Comparison of ENCODE assay signal across 8 mouse cellular contexts in the genomic region with DNA sequence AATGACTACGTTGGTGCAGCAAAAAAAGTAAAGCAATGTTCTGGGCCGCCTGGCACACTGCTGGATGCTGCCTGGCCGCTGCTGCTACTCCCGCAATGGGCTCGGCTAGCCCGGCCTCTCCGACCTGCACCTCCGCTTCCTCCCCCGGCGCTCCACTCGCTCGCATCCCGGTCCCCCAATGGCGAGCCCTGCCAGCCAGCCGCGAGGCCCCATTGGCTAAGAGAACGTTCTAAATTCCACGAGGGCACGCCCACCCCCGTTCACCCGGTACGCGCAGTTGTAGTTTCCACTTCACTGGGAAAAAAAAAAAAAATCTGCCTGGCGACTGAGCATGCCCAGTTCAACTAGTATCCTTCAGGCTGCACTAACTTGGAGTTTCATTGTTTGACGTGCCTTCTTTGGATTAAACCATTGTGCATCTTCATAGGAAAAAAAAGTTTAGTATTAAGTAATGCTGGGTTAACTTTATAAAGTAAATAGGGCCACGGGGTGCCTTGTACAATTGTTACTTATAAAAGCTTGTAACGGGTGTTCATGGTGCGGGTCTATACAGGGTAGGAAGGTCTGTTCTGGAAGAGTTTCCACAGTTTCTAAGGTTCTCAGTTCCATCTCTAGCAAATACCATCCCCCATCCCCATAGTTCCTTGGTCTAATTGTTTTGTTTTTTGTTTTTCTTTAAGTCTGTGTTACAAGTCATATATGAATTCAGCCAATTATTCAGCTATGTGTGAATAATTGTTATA. TPM values are rescaled to one million over a fixed set of nuclear protein-coding genes. Genes with fewer than 3 reads are reported as not detected.
A peak's percentile ranks its signal among the peaks of the same experiment; 100 is the strongest.
DNase-seq lines count a peak whose midpoint lies in the region; ATAC-seq and TF ChIP-seq lines count a peak whose summit lies in the region.

A gene (minus strand): TSS at position 240 of the 743 bp plus-strand sequence.

- peak within 1 kb of the TSS; percentile 68 for H3K4me3 ChIP-seq in forebrain, embryonic 14.5 days (ENCODE audit: low read depth, low read length)
- peak within 1 kb of the TSS; percentile 61 for H3K4me3 ChIP-seq in heart, postnatal 0 days (ENCODE audit: low read depth, low read length)
- peak within 1 kb of the TSS; percentile 48 for H3K4me3 ChIP-seq in liver, embryonic 12.5 days

- peak; percentile 98 for ATAC-seq in forebrain, embryonic 14.5 days
- peak; percentile 97 for ATAC-seq in heart, postnatal 0 days (ENCODE audit: insufficient read depth, low read depth)
- ATAC-seq in liver, embryonic 12.5 days, result peak; percentile 68; the same call in 1 of the 2 replicates

- H3K4me1 ChIP-seq in forebrain, embryonic 14.5 days (ENCODE audit: control insufficient read depth, insufficient read depth, low read length), result peaks cover 4% of the 10 kb centered on the region; the same call in 1 of the 2 replicates
- peaks cover 6% of the 10 kb centered on the region for H3K4me1 ChIP-seq in heart, postnatal 0 days (ENCODE audit: control insufficient read depth, insufficient read depth)
- H3K4me1 ChIP-seq in liver, embryonic 12.5 days, result no peaks in the 10 kb centered on the region

- no peaks in the 10 kb centered on the region for H3K9me3 ChIP-seq in forebrain, embryonic 14.5 days (replicated peaks; ENCODE audit: control insufficient read depth, low read length)
- no peaks in the 10 kb centered on the region for H3K9me3 ChIP-seq in heart, postnatal 0 days (replicated peaks; ENCODE audit: control insufficient read depth, low read length)
- H3K9me3 ChIP-seq in liver, embryonic 12.5 days (replicated peaks), result no peaks in the 10 kb centered on the region

- WGBS in forebrain, embryonic 14.5 days, result 6% methylated on average over 28 of the region's 28 CpGs
- 8% methylated on average over 28 of the region's 28 CpGs for WGBS in heart, postnatal 0 days
- 9% methylated on average over 28 of the region's 28 CpGs for WGBS in liver, embryonic 12.5 days (ENCODE audit: insufficient replicate concordance)

- no peak for TF ChIP-seq CTCF in heart, postnatal 0 days (IDR thresholded peaks at IDR 0.05; ENCODE audit: low read depth)

- peak within 1 kb of the TSS; percentile 76 for H3K9ac ChIP-seq in forebrain, embryonic 14.5 days (ENCODE audit: low read length)
- H3K9ac ChIP-seq in heart, postnatal 0 days (replicated peaks; ENCODE audit: low read depth, low read length), result peak within 1 kb of the TSS; percentile 51
- H3K9ac ChIP-seq in liver, embryonic 12.5 days, result peak within 1 kb of the TSS; percentile 17; the same call in 1 of the 2 replicates

- no peaks in the 10 kb centered on the region for H3K36me3 ChIP-seq in forebrain, embryonic 14.5 days (ENCODE audit: control insufficient read depth, insufficient read depth, low read length)
- H3K36me3 ChIP-seq in heart, postnatal 0 days (replicated peaks; ENCODE audit: control insufficient read depth, insufficient read depth, low read length), result no peaks in the 10 kb centered on the region
- H3K36me3 ChIP-seq in liver, embryonic 12.5 days, result no peaks in the 10 kb centered on the region
- no peaks in the 10 kb centered on the region for H3K36me3 ChIP-seq in splenic B cell, adult 2 months (ENCODE audit: control insufficient read depth, insufficient read depth, low read length, poor library complexity, severe bottlenecking)

- H3K27ac ChIP-seq in forebrain, embryonic 14.5 days (ENCODE audit: low read depth, low read length), result peak within 1 kb of the TSS; percentile 66; the same call in 1 of the 2 replicates
- peak within 1 kb of the TSS; percentile 73 for H3K27ac ChIP-seq in heart, postnatal 0 days (ENCODE audit: low read depth)
- H3K27ac ChIP-seq in liver, embryonic 12.5 days, result no peak within 1 kb of the TSS

- no peaks in the 10 kb centered on the region for H3K27me3 ChIP-seq in forebrain, embryonic 14.5 days (replicated peaks; ENCODE audit: control insufficient read depth, insufficient read depth, low read length)
- H3K27me3 ChIP-seq in heart, postnatal 0 days (ENCODE audit: control insufficient read depth, insufficient read depth, low read length), result no peaks in the 10 kb centered on the region
- peaks cover 19% of the 10 kb centered on the region for H3K27me3 ChIP-seq in liver, embryonic 12.5 days (replicated peaks)
- no peaks in the 10 kb centered on the region for H3K27me3 ChIP-seq in splenic B cell, adult 2 months (ENCODE audit: control insufficient read depth, insufficient read depth, low read length, poor library complexity, severe bottlenecking)

- TF ChIP-seq EP300 in heart, postnatal 0 days (IDR thresholded peaks at IDR 0.05; ENCODE audit: low read depth), result no peak

- peak within 1 kb of the TSS; percentile 86 for H3K4me2 ChIP-seq in forebrain, embryonic 14.5 days (ENCODE audit: low read length)
- H3K4me2 ChIP-seq in heart, postnatal 0 days (ENCODE audit: low read depth, low read length), result peak within 1 kb of the TSS; percentile 97
- peak within 1 kb of the TSS; percentile 70 for H3K4me2 ChIP-seq in liver, embryonic 12.5 days

- DNase-seq in CD4-positive, CD25-positive, alpha-beta regulatory T cell, adult 2 months (ENCODE audit: low read depth, low spot score), result peak; percentile 76
- DNase-seq in c-Kit-positive CD71-positive TER-119-positive erythroid progenitor cells, embryonic 14.5 days (ENCODE audit: low spot score), result peak; percentile 2
- DNase-seq in forebrain, embryonic 14.5 days (ENCODE audit: low spot score), result peak; percentile 97
- peak; percentile 92 for DNase-seq in heart, postnatal 0 days (ENCODE audit: low spot score)
- DNase-seq in kidney, postnatal 25 days, result peak; percentile 94 to 96
- peak; percentile 27 for DNase-seq in naive thymus-derived CD4-positive, alpha-beta T cell, adult 2 months (ENCODE audit: low read depth)
- peak; percentile 75 for DNase-seq in splenic B cell, adult 2 months (ENCODE audit: low read depth, low spot score)

RNA-seq across cellular contexts. Expression of the gene that starts here (rescaled TPM):
- 188 and 194 TPM in 2 replicates for polyA plus RNA-seq in forebrain, embryonic 14.5 days (2014; fragmentation: Nextera tagmentation; extraction: Ambion mirVana)
- 36.8 and 45.6 TPM in 2 replicates for total RNA-seq in heart, postnatal 0 days (2014; rRNA removed; ENCODE audit: low replicate concordance)
- 89.6 and 96.9 TPM in 2 replicates for polyA plus RNA-seq in heart, postnatal 0 days (2015; fragmentation: Nextera tagmentation; extraction: Ambion mirVana)
- 4.6 and 8.7 TPM in 2 replicates for polyA plus RNA-seq in liver, embryonic 12.5 days (2016; fragmentation: Nextera tagmentation; extraction: Ambion mirVana)

Comparison
In these comparisons a context has a peak if more than half of its experiments do, and no peak if none do; other contexts are left out.
1. DNase-seq: peak in every context shown above with its lines; median percentile 97 in forebrain, embryonic 14.5 days; 95 in kidney, postnatal 25 days; 92 in heart, postnatal 0 days; 76 in CD4-positive, CD25-positive, alpha-beta regulatory T cell, adult 2 months; 75 in splenic B cell, adult 2 months; 27 in naive thymus-derived CD4-positive, alpha-beta T cell, adult 2 months; 2 in c-Kit-positive CD71-positive TER-119-positive erythroid progenitor cells, embryonic 14.5 days.
2. H3K9ac ChIP-seq: peak in every context shown above with its lines; median percentile 76 in forebrain, embryonic 14.5 days; 51 in heart, postnatal 0 days; 17 in liver, embryonic 12.5 days.